Comparison of ENCODE assay signal across 35 mouse cellular contexts in the genomic region with DNA sequence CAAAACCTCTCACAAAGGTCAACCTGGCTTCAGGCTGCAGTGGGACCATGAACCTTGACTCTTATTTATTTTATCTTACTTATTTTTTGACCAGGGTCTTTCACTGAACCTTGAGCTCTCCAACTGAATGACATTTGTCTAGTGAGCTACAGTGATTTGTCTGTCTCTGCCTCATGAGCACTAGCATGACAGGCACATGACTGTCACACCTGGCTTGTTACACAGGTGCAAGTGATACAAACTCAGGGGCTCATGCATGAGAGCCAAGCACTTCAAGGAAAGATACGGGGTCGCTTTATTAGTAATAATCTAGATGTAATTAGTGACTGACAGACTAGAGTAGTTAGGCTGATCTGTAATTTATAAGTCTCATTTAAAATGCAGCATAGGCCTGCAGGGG.
"Had no signal": no experiment of that assay in that cellular context is flagged by ENCODE, and none has a peak within 500 bp of the region (broad histone marks: within the 10 kb centered on the region; RNA-seq: fewer than 3 reads in every experiment).

No protein-coding gene starts in this region.

- DNase-seq: heart, postnatal 10 days; heart, postnatal 14 days; heart, postnatal 36 days; heart, postnatal 4 days; kidney, adult 11 months; kidney, adult 18-20 months; kidney, adult 2 months; kidney, adult 8-10 months; kidney, adult 9 months; kidney, postnatal 10 days; kidney, postnatal 14 days; kidney, postnatal 25 days; kidney, postnatal 36 days; kidney, postnatal 4 days; layer of hippocampus, adult 9-11 months; layer of hippocampus, postnatal 36 days had no signal

- H3K27me3 ChIP-seq: heart, embryonic 12.5 days; heart, embryonic 13.5 days; heart, embryonic 15.5 days; hindbrain, embryonic 12.5 days; hindbrain, embryonic 13.5 days; hindbrain, embryonic 15.5 days; intestine, embryonic 15.5 days; kidney, embryonic 15.5 days had no signal

- H3K4me3 ChIP-seq: heart, embryonic 12.5 days; heart, embryonic 13.5 days; heart, embryonic 15.5 days; hindbrain, embryonic 10.5 days; hindbrain, embryonic 12.5 days; hindbrain, embryonic 13.5 days; hindbrain, embryonic 15.5 days; intestine, embryonic 15.5 days; kidney, embryonic 15.5 days; layer of hippocampus, adult 2 months; left cerebral cortex, adult 2 months had no signal

- H3K4me1 ChIP-seq: heart, embryonic 12.5 days; heart, embryonic 13.5 days; heart, embryonic 15.5 days; hindbrain, embryonic 10.5 days; hindbrain, embryonic 12.5 days; hindbrain, embryonic 13.5 days; hindbrain, embryonic 15.5 days; intestine, embryonic 15.5 days; kidney, embryonic 15.5 days had no signal

- H3K9me3 ChIP-seq: heart, embryonic 12.5 days; heart, embryonic 13.5 days; heart, embryonic 15.5 days; hindbrain, embryonic 10.5 days; hindbrain, embryonic 12.5 days; hindbrain, embryonic 13.5 days; hindbrain, embryonic 15.5 days; intestine, embryonic 15.5 days; kidney, embryonic 15.5 days had no signal

- H3K9ac ChIP-seq: heart, embryonic 12.5 days; heart, embryonic 13.5 days; heart, embryonic 15.5 days; hindbrain, embryonic 12.5 days; hindbrain, embryonic 13.5 days; hindbrain, embryonic 14.5 days; hindbrain, embryonic 15.5 days; intestine, embryonic 15.5 days; kidney, embryonic 15.5 days had no signal

- H3K4me2 ChIP-seq: heart, embryonic 11.5 days; heart, embryonic 12.5 days; heart, embryonic 13.5 days; heart, embryonic 15.5 days; hindbrain, embryonic 12.5 days; hindbrain, embryonic 13.5 days; hindbrain, embryonic 14.5 days; hindbrain, embryonic 15.5 days; intestine, embryonic 15.5 days; kidney, embryonic 15.5 days had no signal

- H3K27ac ChIP-seq: heart, embryonic 13.5 days; heart, embryonic 15.5 days; hindbrain, embryonic 10.5 days; hindbrain, embryonic 12.5 days; hindbrain, embryonic 13.5 days; hindbrain, embryonic 14.5 days; hindbrain, embryonic 15.5 days; hindbrain, postnatal 0 days; intestine, embryonic 15.5 days; kidney, embryonic 15.5 days; kidney, postnatal 0 days; layer of hippocampus, adult 2 months; left cerebral cortex, adult 2 months had no signal

- ATAC-seq: hindbrain, embryonic 16.5 days; hindbrain, postnatal 0 days; inflammation-experienced regulatory T-cells, adult 6 months; intestine, embryonic 15.5 days; intestine, embryonic 16.5 days; intestine, postnatal 0 days had no signal

- H3K36me3 ChIP-seq: heart, embryonic 12.5 days; heart, embryonic 13.5 days; heart, embryonic 15.5 days; hindbrain, embryonic 10.5 days; hindbrain, embryonic 12.5 days; hindbrain, embryonic 13.5 days; hindbrain, embryonic 15.5 days; intestine, embryonic 15.5 days; kidney, embryonic 15.5 days had no signal
